Mouse (Mus musculus): ENCODE measurements around the gene Defa17.
"Not testable (repeated sequence)": the region's sequence is repeated elsewhere in the genome, so short reads cannot be mapped to it uniquely, and the experiment has no call there.

Defa17 gene

GRCm38 (mm10) chr8:21655480-21655879 lies at the start of gene Defa17:
Defa17 (plus strand) TSS chr8:21655780.
- not testable (repeated sequence) for DNase-seq

GRCm38 (mm10) chr8:21617883-21618282 lies 37.7 kb upstream of the Defa17 start, which contains the start of gene Defa26:
Defa26 (plus strand) TSS chr8:21618183.
- DNase-seq, result not testable (repeated sequence)

- DNase-seq, result not testable (repeated sequence)
Observed at GRCm38 (mm10) chr8:21665497-21665896, 9.9 kb downstream of the Defa17 start, which contains the start of gene Defa34. Defa34 (plus strand) TSS chr8:21665797.

GRCm38 (mm10) chr8:21703545-21703944 lies 48.0 kb downstream of the Defa17 start, which contains the start of gene AY761184:
AY761184 (minus strand) TSS chr8:21703645.
- not testable (repeated sequence) for DNase-seq
